Mouse (Mus musculus) adrenal gland, adult 2 months (tissue): ENCODE measurements at regions not wholly inside any gene's neighbourhood (a gene's known extent, or its start where the extent isn't known, plus 50 kb on each side); places are given as distances from the start of the nearest gene placed in this dataset.

ENCODE experiments used
- DNase-seq: peaks from one replicate; pipeline ENCODE4 v3.0.0; 2021

- DNase-seq = no peak
These were observed 251.8 kb upstream of the Kcnab2 start for GRCm38 (mm10) chr4:152729421-152729820.

GRCm38 (mm10) chr4:152725881-152726280 lies 248.2 kb upstream of the Kcnab2 start:
- no peak for DNase-seq

- no peak for DNase-seq
These were observed 247.8 kb upstream of the Kcnab2 start for GRCm38 (mm10) chr4:152725423-152725822.

- DNase-seq = no peak
These were observed 247.1 kb upstream of the Kcnab2 start for GRCm38 (mm10) chr4:152724741-152725140.

- no peak for DNase-seq
These were observed 246.4 kb upstream of the Kcnab2 start for GRCm38 (mm10) chr4:152724026-152724425.

- DNase-seq = no peak
These were observed 242.9 kb upstream of the Kcnab2 start for GRCm38 (mm10) chr4:152720528-152720927.

- no peak for DNase-seq
These were observed 241.9 kb upstream of the Kcnab2 start for GRCm38 (mm10) chr4:152719416-152720127.

- DNase-seq = no peak
These were observed 232.7 kb upstream of the Kcnab2 start for GRCm38 (mm10) chr4:152710339-152710738.

GRCm38 (mm10) chr4:152700217-152700616 lies 222.5 kb upstream of the Kcnab2 start:
- DNase-seq = no peak

GRCm38 (mm10) chr4:152697247-152697960 lies 219.7 kb upstream of the Kcnab2 start:
- DNase-seq = peak; percentile 4

- no peak for DNase-seq
These were observed 214.1 kb upstream of the Kcnab2 start for GRCm38 (mm10) chr4:152691735-152692134.

- DNase-seq = no peak
These were observed 213.6 kb upstream of the Kcnab2 start for GRCm38 (mm10) chr4:152691302-152691701.

GRCm38 (mm10) chr4:152690766-152691165 lies 213.1 kb upstream of the Kcnab2 start:
- DNase-seq = no peak

GRCm38 (mm10) chr4:152689831-152690230 lies 212.2 kb upstream of the Kcnab2 start:
- DNase-seq = no peak

GRCm38 (mm10) chr4:152686509-152687081 lies 208.9 kb upstream of the Kcnab2 start:
- DNase-seq = no peak

- no peak for DNase-seq
These were observed 196.5 kb upstream of the Kcnab2 start for GRCm38 (mm10) chr4:152674140-152674539.

- peak; percentile 11 for DNase-seq
These were observed 185.8 kb upstream of the Kcnab2 start for GRCm38 (mm10) chr4:152663482-152663881.

GRCm38 (mm10) chr4:152663069-152663468 lies 185.4 kb upstream of the Kcnab2 start:
- no peak for DNase-seq

GRCm38 (mm10) chr4:152662439-152662838 lies 184.8 kb upstream of the Kcnab2 start:
- no peak for DNase-seq

- no peak for DNase-seq
These were observed 172.5 kb upstream of the Kcnab2 start for GRCm38 (mm10) chr4:152650198-152650597.

- DNase-seq = peak; percentile 23
These were observed 169.9 kb upstream of the Kcnab2 start for GRCm38 (mm10) chr4:152647620-152648019.

GRCm38 (mm10) chr4:152647084-152647483 lies 169.4 kb upstream of the Kcnab2 start:
- no peak for DNase-seq

GRCm38 (mm10) chr4:152637088-152637487 lies 159.4 kb upstream of the Kcnab2 start:
- DNase-seq = no peak
